Mouse (Mus musculus) limb, embryonic 10.5 days (tissue): ENCODE data around the gene Stox1. TPM values are rescaled to one million over a fixed set of nuclear protein-coding genes. Genes with fewer than 3 reads are reported as not detected.
A peak's percentile ranks its signal among the peaks of the same experiment; 100 is the strongest.
"Not testable (repeated sequence)": the region's sequence is repeated elsewhere in the genome, so short reads cannot be mapped to it uniquely, and the experiment has no call there.

ENCODE experiments used
- DNase-seq: peaks from one replicate; pipeline ENCODE4 v3.0.0-alpha.2; 2017; ENCODE audit warnings: low spot score
- H3K27ac ChIP-seq: fragments of 300-500 bp; sonication (generic); 2 replicates; pipeline ENCODE4 v1.5.1; 2016; ENCODE audit warnings: mild to moderate bottlenecking
- H3K27me3 ChIP-seq: fragments of 300-500 bp; sonication (generic); 2 replicates; pipeline ENCODE4 v1.6.1; 2016; ENCODE audit warnings: low read depth, mild to moderate bottlenecking; ENCODE audit not compliant: poor library complexity, severe bottlenecking
- H3K36me3 ChIP-seq: fragments of 300-500 bp; sonication (generic); 2 replicates; pipeline ENCODE4 v1.6.1; 2016; ENCODE audit warnings: mild to moderate bottlenecking, moderate library complexity
- H3K4me1 ChIP-seq: fragments of 300-500 bp; sonication (generic); 2 replicates; pipeline ENCODE4 v1.6.1; 2016
- H3K4me3 ChIP-seq: fragments of 300-500 bp; sonication (generic); 2 replicates; pipeline ENCODE4 v1.5.1; 2016; ENCODE audit warnings: mild to moderate bottlenecking, moderate library complexity
- H3K9me3 ChIP-seq: fragments of 300-500 bp; sonication (generic); replicated peaks from 2 replicates; pipeline ENCODE4 v1.6.1; 2016; ENCODE audit warnings: mild to moderate bottlenecking
- WGBS: fragments of 180-500 bp; shearing (Covaris S2); methylation state at CpG from one replicate; pipeline ENCODE4 v1.1.7; 2016; 5-methylcytosine and 5-hydroxymethylcytosine counted together
- polyA plus RNA-seq: library from polyadenylated mRNA; unstranded; fragments of >200 nt; fragmentation: Nextera tagmentation; extraction: Ambion mirVana; gene quantifications from 2 replicates; pipeline ENCODE4 v1.2.1, GENCODE M21; 2016

Stox1 gene
- 1.2 and 1.3 TPM in 2 replicates for polyA plus RNA-seq

DNA sequence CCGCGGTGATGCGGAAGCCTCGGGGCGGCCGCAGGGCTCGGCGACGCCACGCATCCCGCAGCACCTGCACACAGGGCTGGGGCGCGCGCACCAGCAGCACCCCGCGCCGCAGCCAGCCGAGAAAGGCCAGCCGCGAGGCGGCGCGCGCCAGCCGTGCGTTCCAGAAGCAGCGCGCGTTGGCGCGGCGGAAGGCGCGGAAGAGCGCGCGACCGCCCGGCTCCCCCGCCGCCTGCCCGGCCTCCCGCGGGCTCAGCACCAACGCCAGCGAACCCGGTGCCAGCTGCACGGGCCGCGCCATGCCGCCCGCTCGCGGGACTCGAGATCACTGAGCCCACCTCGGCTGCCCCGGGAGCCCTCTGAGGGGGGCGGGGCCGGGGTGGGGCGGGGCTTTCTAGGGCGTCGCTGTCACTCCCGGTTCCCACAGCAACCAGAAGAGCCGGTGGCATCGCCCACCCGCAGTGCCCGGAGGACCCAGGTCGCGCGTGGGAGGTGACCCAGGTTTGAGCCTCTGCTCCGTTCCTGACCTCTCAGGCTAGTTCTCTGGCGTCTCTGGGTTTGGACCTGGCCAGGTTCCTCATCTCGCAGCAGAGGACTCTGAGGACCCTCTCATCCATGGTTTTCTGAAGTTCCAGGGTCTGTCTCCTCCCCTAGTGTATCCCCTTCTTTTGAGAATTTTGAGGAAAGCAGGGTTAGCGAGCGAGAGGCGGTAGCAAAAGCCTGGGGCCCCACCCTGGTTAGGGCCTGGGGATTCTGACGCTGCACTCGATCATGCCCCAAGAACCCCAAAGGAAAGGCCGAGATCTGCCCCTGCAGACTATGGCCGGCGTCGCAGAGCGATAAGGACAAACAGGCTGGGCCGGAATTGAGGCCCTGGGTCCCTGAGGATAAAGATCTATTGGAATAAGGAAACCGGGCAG lies at the start of gene Stox1:
Gene Stox1, minus strand, starts transcription at position 358 of the 917 bp plus-strand sequence.
- peak within 1 kb of the TSS; percentile 61 for H3K27ac ChIP-seq
- H3K36me3 ChIP-seq, result no peaks in the 10 kb centered on the region
- 2% methylated on average over 83 of the region's 85 CpGs for WGBS
- H3K4me3 ChIP-seq, result peak within 1 kb of the TSS; percentile 77
- peaks cover 66% of the 10 kb centered on the region for H3K27me3 ChIP-seq
- H3K4me1 ChIP-seq, result peaks cover 29% of the 10 kb centered on the region
- DNase-seq, result peak; percentile 81
- H3K9me3 ChIP-seq, result no peaks in the 10 kb centered on the region

DNA sequence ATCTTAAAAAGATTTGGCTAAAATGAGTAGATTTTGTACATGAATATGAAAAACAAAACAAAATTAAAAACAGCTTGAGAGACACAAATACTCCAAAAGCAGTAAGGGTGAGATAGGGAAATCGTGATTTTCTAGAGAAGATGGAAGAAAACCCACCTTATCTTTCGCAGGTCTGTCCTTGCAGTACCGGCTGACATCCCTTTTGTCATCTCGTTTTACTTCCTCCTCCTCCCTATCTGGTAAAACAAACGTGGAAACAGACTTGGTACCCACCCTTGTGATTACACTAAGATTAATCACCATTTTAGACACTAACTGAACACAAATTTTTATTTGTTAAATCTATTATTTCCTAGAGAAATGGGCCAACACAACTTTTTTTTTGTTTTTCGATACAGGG lies 24.9 kb upstream of the Stox1 start:
- Histone ChIP-seq H3K4me1 (no peaks in the 10 kb centered on the region), H3K36me3 (peaks cover 97% of the 10 kb centered on the region), H3K27me3 (no peaks in the 10 kb centered on the region), H3K4me3 (no peak overlapping the region), H3K9me3 (no peaks in the 10 kb centered on the region), H3K27ac (no peak overlapping the region)
- 85% methylated on average over 6 of the region's 6 CpGs for WGBS
- no peak for DNase-seq

DNA sequence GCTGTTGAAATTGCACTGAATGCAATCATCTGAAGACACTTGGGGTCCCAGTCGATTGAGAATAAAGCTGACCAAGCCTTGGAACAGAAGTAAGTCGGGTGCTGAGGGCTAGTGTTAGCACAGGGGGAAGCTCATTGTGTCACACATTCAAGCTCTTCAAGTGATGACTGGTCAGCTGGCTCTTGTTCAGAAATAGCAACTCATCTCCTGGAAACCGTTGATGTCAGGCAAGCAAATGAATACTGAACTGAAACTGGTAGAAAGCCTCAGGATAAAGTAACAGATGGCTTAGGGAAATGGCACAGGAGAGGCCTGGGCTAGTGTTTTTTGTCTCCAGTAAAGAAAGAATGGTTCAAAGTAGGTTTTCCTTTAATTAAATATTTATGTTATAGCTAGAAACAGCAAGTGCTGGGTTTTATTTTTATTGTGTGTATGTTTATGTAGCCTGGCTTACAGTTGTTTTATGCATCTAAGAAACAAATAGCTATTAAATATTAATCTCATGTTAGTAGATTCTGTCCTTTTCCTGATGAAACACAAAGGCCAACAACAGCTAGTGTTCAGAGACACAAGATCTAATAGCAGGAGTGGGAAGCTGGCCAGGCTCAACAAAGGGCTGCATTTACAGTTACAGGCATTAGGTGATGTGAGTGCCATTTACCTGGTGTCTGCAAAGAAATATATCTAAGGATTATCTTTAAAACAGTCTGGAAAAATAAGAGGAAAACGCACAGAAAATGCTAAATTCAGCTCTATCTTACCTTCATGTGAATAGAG lies 14.2 kb upstream of the Stox1 start:
- WGBS, result 90% methylated on average over 4 of the region's 4 CpGs
- Histone ChIP-seq H3K9me3 (no peaks in the 10 kb centered on the region), H3K4me3 (no peak overlapping the region), H3K4me1 (peaks cover 12% of the 10 kb centered on the region), H3K27me3 (no peaks in the 10 kb centered on the region), H3K36me3 (peaks cover 64% of the 10 kb centered on the region), H3K27ac (no peak overlapping the region)
- DNase-seq, result no peak

DNA sequence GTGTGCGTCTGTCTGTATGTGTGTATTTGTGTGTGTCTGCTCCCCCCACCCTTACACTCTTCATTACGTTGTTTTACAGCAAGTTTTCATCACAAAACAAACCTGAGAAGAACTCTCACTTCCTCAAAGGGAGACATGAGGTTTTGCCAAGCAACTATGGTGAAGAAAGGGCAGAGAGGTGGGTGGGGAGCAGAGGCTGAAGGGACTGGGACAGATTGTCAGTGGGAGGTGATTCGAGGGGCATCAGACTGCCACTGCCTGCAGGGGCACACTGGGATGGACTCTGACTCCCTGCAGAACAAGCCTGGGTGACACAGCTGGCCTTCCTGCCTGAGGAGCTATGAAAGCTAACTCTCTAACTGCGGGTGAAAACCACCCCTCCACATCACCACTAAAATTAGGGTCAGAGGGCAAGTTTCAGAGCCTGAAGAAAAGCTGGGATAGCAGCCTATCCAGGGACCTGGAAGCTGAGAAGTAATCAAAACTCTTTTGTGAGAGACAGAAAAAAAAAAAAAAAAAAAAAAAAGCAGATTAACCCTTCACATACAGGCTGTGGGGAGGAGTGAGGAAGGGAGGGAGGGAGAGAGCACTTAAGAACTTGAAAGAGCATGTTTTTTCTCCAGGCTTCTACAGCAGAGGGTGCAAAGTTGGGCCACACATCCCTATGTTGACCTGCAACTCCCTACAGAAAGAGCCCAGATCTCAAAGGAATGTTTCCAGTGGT lies 11.2 kb upstream of the Stox1 start:
- peaks cover 33% of the 10 kb centered on the region for H3K36me3 ChIP-seq
- H3K4me1 ChIP-seq, result peaks cover 12% of the 10 kb centered on the region
- no peaks in the 10 kb centered on the region for H3K9me3 ChIP-seq
- peak overlapping the region; percentile 56 for H3K27ac ChIP-seq
- WGBS, result 53% methylated on average over 4 of the region's 4 CpGs
- DNase-seq, result no peak
- H3K4me3 ChIP-seq, result no peak overlapping the region
- no peaks in the 10 kb centered on the region for H3K27me3 ChIP-seq

DNA sequence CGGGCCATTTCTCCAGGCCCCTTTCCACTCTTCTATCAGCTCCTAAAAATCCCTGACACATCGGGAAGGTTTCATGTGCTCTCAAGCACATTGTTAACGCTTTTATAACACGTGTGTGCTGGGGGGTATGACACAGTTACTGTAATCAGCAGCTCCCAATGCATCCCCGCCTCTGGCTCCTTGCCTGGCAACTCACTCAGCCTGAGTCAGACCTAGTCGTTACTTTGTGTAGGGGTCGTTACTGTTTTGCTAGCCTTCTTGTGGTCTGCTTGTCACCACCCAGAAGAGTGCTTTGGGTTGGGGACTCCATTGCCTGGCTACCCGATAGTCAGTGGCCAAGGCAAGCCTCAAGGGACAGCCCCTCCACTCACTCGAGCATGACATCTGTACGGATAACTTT lies 4.9 kb upstream of the Stox1 start:
- no peak for DNase-seq
- H3K4me1 ChIP-seq, result peaks cover 7% of the 10 kb centered on the region
- no peaks in the 10 kb centered on the region for H3K36me3 ChIP-seq
- 79% methylated on average over 10 of the region's 10 CpGs for WGBS
- H3K4me3 ChIP-seq, result no peak overlapping the region
- no peak overlapping the region for H3K27ac ChIP-seq
- no peaks in the 10 kb centered on the region for H3K9me3 ChIP-seq
- peaks cover 20% of the 10 kb centered on the region for H3K27me3 ChIP-seq

DNA sequence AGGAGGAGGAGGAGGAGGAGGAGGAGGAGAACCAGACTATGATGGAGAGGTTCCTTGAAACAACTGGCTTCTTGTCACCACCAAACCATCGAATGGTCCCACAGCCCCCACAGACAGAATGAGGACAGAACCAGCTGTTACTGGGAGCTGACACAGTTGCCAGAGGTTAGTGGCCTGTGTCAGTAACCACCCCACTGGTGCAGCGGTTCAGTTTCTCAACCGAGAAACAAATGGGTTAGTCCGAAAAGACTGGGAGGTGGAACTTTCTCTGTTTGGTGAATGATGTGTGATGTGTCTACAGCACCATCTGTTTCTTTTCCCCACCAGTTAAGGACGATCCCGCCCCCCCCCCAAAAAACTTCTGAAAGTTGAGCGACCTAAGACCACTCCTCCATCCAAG lies 992 bp downstream of the Stox1 start:
- Histone ChIP-seq H3K36me3 (no peaks in the 10 kb centered on the region), H3K4me1 (peaks cover 29% of the 10 kb centered on the region), H3K27me3 (peaks cover 67% of the 10 kb centered on the region), H3K27ac (no peak overlapping the region), H3K4me3 (peak overlapping the region; percentile 77), H3K9me3 (no peaks in the 10 kb centered on the region)
- DNase-seq, result no peak
- 11% methylated on average over 7 of the region's 7 CpGs for WGBS

DNA sequence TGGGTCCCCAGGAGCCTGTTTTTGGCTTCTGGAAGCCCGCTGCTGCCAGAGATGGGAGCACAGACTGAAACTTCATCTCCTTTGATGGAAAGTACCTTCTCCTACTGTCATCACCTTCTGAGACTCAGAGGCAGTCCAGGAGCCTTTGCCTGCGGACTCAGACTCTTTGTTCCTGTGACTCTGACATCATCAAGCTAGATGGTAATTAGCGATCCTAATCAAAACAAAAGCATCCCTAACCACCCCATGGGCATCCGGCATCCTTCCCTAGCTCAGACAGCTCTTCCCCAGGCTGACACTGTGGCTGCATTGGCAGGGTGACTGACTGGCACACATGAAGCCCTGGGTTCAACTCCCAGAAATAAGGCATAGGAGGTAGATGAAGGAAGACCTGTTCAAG lies 3.2 kb downstream of the Stox1 start:
- Histone ChIP-seq H3K27me3 (peaks cover 64% of the 10 kb centered on the region), H3K4me1 (peaks cover 35% of the 10 kb centered on the region), H3K4me3 (no peak overlapping the region), H3K36me3 (no peaks in the 10 kb centered on the region), H3K9me3 (no peaks in the 10 kb centered on the region), H3K27ac (no peak overlapping the region)
- DNase-seq, result no peak
- 22% methylated on average over 4 of the region's 4 CpGs for WGBS

DNA sequence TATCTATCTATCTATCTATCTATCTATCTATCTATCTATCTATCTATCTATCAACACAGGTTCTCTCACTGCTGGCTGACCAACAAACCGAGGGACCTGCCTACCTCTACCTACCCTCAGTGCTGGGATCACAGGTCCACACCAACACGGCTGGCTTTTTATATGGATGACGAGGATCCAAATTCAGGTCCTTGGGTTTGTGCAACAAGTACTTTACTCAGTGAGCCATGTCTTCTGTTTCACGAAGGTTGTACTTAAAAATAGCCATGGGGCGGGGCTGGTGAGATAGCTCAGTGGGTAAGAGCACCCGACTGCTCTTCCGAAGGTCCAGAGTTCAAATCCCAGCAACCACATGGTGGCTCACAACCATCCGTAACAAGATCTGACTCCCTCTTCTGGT lies 5.4 kb downstream of the Stox1 start:
- H3K9me3 ChIP-seq, H3K27ac ChIP-seq, H3K36me3 ChIP-seq, H3K4me3 ChIP-seq, DNase-seq: not testable (repeated sequence)
- Histone ChIP-seq H3K27me3 (peaks cover 46% of the 10 kb centered on the region), H3K4me1 (peaks cover 26% of the 10 kb centered on the region; the same call in 1 of the 2 replicates)
- 90% methylated on average over 8 of the region's 8 CpGs for WGBS

DNA sequence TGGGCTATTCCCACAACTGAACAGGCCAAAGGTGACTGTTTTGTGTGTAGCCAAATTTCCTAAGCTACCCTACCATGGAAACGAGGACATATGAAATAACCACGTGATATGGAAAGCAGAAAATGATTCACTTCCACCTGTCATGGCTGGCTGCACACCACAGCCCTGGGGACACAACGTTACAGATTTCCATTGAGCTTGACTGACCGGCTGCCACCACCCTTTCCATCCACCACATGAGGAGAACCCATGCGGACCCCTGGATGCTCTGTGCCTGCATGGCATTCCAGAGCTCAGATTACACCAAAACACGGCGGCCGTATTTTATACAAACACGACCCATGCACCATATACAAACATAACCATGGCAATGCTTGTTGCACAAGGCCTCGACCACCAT lies 12.5 kb downstream of the Stox1 start:
- Histone ChIP-seq H3K36me3 (no peaks in the 10 kb centered on the region), H3K27ac (no peak overlapping the region), H3K4me1 (no peaks in the 10 kb centered on the region), H3K4me3 (no peak overlapping the region), H3K9me3 (no peaks in the 10 kb centered on the region), H3K27me3 (no peaks in the 10 kb centered on the region)
- 86% methylated on average over 10 of the region's 10 CpGs for WGBS
- no peak for DNase-seq

DNA sequence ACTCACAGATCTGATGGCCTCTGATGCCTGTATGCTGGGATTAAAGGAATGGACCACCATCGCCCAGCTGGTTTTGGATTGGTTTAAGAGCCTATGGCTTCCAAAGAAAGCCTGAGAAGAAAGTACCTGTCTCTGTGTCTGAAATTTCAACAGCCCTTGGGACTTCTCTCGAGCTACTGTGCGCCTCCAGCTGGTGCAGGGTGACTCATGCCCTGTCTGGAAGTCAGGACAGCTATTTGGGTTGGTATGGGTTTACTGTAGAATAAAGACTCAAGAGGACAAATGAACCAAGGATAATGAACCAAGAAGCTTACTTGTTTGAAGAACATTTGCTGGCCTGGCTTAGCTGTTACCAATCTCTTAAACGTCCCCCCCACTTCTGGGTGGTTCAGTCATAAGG lies 22.3 kb downstream of the Stox1 start:
- no peaks in the 10 kb centered on the region for H3K4me1 ChIP-seq
- 84% methylated on average over 4 of the region's 4 CpGs for WGBS
- H3K36me3 ChIP-seq, result no peaks in the 10 kb centered on the region
- no peak overlapping the region for H3K4me3 ChIP-seq
- H3K27me3 ChIP-seq, result no peaks in the 10 kb centered on the region
- DNase-seq, result no peak
- H3K9me3 ChIP-seq, result no peaks in the 10 kb centered on the region
- H3K27ac ChIP-seq, result no peak overlapping the region

DNA sequence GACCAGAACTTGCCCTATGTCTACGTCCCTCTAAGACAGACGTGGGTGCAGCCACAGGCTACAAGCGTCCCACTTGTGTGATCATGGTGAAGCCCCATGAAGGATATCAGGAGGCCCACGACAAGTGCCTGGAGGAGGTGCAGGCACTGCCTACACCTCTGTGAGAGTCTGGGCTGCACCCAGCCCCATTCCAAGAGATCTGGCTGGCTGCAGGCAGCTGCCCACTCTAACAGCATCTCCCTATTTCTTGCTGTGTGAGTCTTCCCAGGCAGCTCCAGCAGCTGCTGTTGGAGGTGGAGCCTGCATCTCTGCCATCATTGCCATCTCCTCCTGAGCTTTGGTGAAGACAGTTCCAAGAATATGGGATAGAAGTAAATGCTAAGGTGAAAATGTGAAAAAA lies 23.5 kb downstream of the Stox1 start:
- 79% methylated on average over 4 of the region's 4 CpGs for WGBS
- Histone ChIP-seq H3K4me1 (no peaks in the 10 kb centered on the region), H3K4me3 (no peak overlapping the region), H3K36me3 (no peaks in the 10 kb centered on the region), H3K27ac (no peak overlapping the region), H3K27me3 (no peaks in the 10 kb centered on the region), H3K9me3 (no peaks in the 10 kb centered on the region)
- no peak for DNase-seq

DNA sequence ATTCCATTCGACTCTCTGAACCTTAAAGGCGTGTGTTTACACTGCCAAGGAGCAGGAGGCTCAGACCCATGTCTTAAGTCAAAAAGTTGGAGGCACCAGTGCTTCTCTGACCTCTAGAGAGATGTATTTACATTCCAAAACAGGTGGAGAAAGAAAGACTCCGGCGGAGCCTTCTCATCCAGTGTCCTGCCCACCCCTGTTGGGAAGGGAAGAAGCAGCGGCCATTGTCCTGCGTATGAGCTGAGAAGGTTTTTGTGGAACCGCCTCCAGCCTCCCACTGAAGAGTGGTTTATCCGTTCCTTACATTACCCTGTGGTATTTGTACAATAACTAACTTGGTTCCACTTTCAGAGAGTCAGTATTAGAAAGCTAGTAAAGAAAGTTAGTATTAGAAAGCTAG lies 33.2 kb downstream of the Stox1 start:
- Histone ChIP-seq H3K36me3 (no peaks in the 10 kb centered on the region), H3K9me3 (no peaks in the 10 kb centered on the region), H3K27me3 (no peaks in the 10 kb centered on the region), H3K4me1 (no peaks in the 10 kb centered on the region), H3K27ac (no peak overlapping the region), H3K4me3 (no peak overlapping the region)
- no peak for DNase-seq
- 69% methylated on average over 8 of the region's 8 CpGs for WGBS
